Mouse (Mus musculus) hindbrain, embryonic 16.5 days (tissue): ENCODE results near the gene Atp6v1a. TPM values are rescaled to one million over a fixed set of nuclear protein-coding genes. Genes with fewer than 3 reads are reported as not detected.

ENCODE experiments used
- ATAC-seq: fragments of 200-750 bp; cut with Nextera tagmentation; 2 replicates; pipeline ENCODE4 v1.8.0; 2017; ENCODE audit warnings: moderate TSS enrichment, moderate library complexity
- H3K27ac ChIP-seq: fragments of 300-500 bp; sonication (generic); 2 replicates; pipeline ENCODE4 v1.5.1; 2014; ENCODE audit warnings: low read depth, mild to moderate bottlenecking, control low read depth, low read length, moderate library complexity
- H3K27me3 ChIP-seq: fragments of 300-500 bp; sonication (generic); replicated peaks from 2 replicates; pipeline ENCODE4 v1.6.1; 2014; ENCODE audit warnings: low read length; ENCODE audit not compliant: control insufficient read depth, insufficient read depth
- H3K36me3 ChIP-seq: fragments of 300-500 bp; sonication (generic); 2 replicates; pipeline ENCODE4 v1.6.1; 2014; ENCODE audit warnings: mild to moderate bottlenecking, low read length, moderate library complexity, mixed read lengths; ENCODE audit not compliant: control insufficient read depth, insufficient read depth
- H3K4me1 ChIP-seq: fragments of 300-500 bp; sonication (generic); 2 replicates; pipeline ENCODE4 v1.6.1; 2014; ENCODE audit warnings: low read depth, low read length; ENCODE audit not compliant: control insufficient read depth, insufficient read depth
- H3K4me2 ChIP-seq: fragments of 300-500 bp; sonication (generic); 2 replicates; pipeline ENCODE4 v1.6.1; 2014; ENCODE audit warnings: mild to moderate bottlenecking, low read length, control low read depth, moderate library complexity
- H3K4me3 ChIP-seq: fragments of 300-500 bp; sonication (generic); 2 replicates; pipeline ENCODE4 v1.5.1; 2014; ENCODE audit warnings: mild to moderate bottlenecking, low read length, control low read depth, moderate library complexity
- H3K9ac ChIP-seq: fragments of 300-500 bp; sonication (generic); 2 replicates; pipeline ENCODE4 v1.6.1; 2014; ENCODE audit warnings: low read depth, mild to moderate bottlenecking, control low read depth, low read length, moderate library complexity
- H3K9me3 ChIP-seq: fragments of 300-500 bp; sonication (generic); 2 replicates; pipeline ENCODE4 v1.6.1; 2014; ENCODE audit warnings: mild to moderate bottlenecking, low read length, moderate library complexity; ENCODE audit not compliant: control insufficient read depth
- WGBS: fragments of 180-500 bp; shearing (Covaris S2); extraction: QIAGEN DNeasy Blood & Tissue Kit; methylation state at CpG from one replicate; pipeline ENCODE4 v1.1.7; 2014; 5-methylcytosine and 5-hydroxymethylcytosine counted together
- polyA plus RNA-seq: library from polyadenylated mRNA; unstranded; fragments of >200 nt; fragmentation: Nextera tagmentation; extraction: Ambion mirVana; gene quantifications from 2 replicates; pipeline ENCODE4 v1.2.1, GENCODE M21; 2015

Atp6v1a gene
- polyA plus RNA-seq, 1 experiment from 2014 or later, result 155 TPM

GRCm38 (mm10) chr16:44173155-44173941, 33.8 kb upstream of the Atp6v1a start, which contains the start of gene Usf3:
Gene Usf3, plus strand, starts transcription at chr16:44173246.
- H3K9ac ChIP-seq, result peak within 1 kb of the TSS; percentile 98
- no peaks in the 10 kb centered on the region for H3K27me3 ChIP-seq
- H3K36me3 ChIP-seq, result no peaks in the 10 kb centered on the region
- H3K4me1 ChIP-seq, result peaks cover 15% of the 10 kb centered on the region
- peak within 1 kb of the TSS; percentile 75 for H3K4me2 ChIP-seq
- peak within 1 kb of the TSS; percentile 94 for H3K27ac ChIP-seq
- H3K9me3 ChIP-seq, result no peaks in the 10 kb centered on the region
- WGBS, result under 1% methylated on average over 34 of the region's 77 CpGs
- peak; percentile 72 for ATAC-seq
- H3K4me3 ChIP-seq, result peak within 1 kb of the TSS; percentile 96

GRCm38 (mm10) chr16:44172297-44173154, 33.0 kb upstream of the Atp6v1a start:
- peak overlapping the region; percentile 63 for H3K27ac ChIP-seq
- no peaks in the 10 kb centered on the region for H3K9me3 ChIP-seq
- WGBS, result under 1% methylated on average over 26 of the region's 26 CpGs
- peak; percentile 100 for ATAC-seq
- H3K4me1 ChIP-seq, result peaks cover 15% of the 10 kb centered on the region
- peak overlapping the region; percentile 98 for H3K9ac ChIP-seq
- H3K4me3 ChIP-seq, result peak overlapping the region; percentile 96
- no peaks in the 10 kb centered on the region for H3K36me3 ChIP-seq
- peak overlapping the region; percentile 62 for H3K4me2 ChIP-seq
- no peaks in the 10 kb centered on the region for H3K27me3 ChIP-seq

DNA sequence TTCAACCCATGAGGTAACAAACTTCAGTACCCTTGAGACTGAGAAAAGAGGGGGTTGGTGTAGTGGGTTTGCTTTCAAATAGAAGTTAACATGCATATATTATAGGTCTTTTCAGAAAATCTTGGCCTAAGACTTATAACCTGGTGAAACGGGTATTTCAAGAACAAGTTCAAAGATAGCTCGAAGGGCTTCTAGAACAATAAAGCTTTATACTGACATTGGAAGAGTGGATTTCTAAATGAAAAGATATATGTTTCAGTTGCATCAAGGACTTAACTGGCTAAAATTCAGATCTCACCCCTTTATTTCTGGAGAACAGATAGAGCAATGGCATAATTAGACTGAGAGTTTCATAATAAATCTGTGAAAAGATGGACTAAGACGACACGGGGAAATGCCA, 29.5 kb upstream of the Atp6v1a start:
- no peak for ATAC-seq
- no peaks in the 10 kb centered on the region for H3K36me3 ChIP-seq
- H3K9ac ChIP-seq, result no peak overlapping the region
- no peaks in the 10 kb centered on the region for H3K9me3 ChIP-seq
- no peak overlapping the region for H3K4me2 ChIP-seq
- H3K27ac ChIP-seq, result no peak overlapping the region
- no peaks in the 10 kb centered on the region for H3K27me3 ChIP-seq
- peaks cover 5% of the 10 kb centered on the region for H3K4me1 ChIP-seq
- 90% methylated on average over 4 of the region's 4 CpGs for WGBS
- H3K4me3 ChIP-seq, result no peak overlapping the region

DNA sequence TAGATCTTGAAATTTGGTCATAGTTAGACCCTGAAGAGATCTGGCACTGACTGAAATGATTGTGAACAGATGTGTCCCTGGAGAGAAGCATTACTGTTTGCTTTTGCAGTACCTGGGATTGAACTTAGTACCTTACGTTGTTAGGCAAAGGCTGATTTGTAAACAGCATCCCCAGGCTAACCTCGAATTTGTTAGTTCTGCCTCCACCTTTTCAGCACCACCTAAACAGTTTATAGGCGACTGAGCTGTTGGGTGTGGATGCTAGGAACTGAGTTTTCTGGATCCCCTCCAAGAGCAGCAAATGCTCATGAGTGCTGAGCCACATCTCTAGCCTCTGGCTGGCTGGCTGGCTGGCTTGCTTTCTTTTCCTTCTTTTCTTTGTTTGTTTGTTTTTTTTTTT, 25.7 kb upstream of the Atp6v1a start:
- no peak overlapping the region for H3K27ac ChIP-seq
- no peaks in the 10 kb centered on the region for H3K9me3 ChIP-seq
- H3K4me2 ChIP-seq, result no peak overlapping the region
- no peaks in the 10 kb centered on the region for H3K27me3 ChIP-seq
- H3K4me1 ChIP-seq, result no peaks in the 10 kb centered on the region
- H3K9ac ChIP-seq, result no peak overlapping the region
- WGBS, result 55% methylated on average over 3 of the region's 3 CpGs
- no peaks in the 10 kb centered on the region for H3K36me3 ChIP-seq
- no peak for ATAC-seq
- H3K4me3 ChIP-seq, result no peak overlapping the region

- ATAC-seq, result no peak
- Histone ChIP-seq H3K9ac (no peak overlapping the region), H3K27me3 (no peaks in the 10 kb centered on the region), H3K27ac (no peak overlapping the region), H3K4me1 (no peaks in the 10 kb centered on the region), H3K4me2 (no peak overlapping the region), H3K9me3 (no peaks in the 10 kb centered on the region), H3K36me3 (0 out of 2 replicates have a peak, but pooled peaks cover 3% of the 10 kb centered on the region), H3K4me3 (no peak overlapping the region)
- 93% methylated on average over 2 of the region's 2 CpGs for WGBS
Observed at GRCm38 (mm10) chr16:44163831-44164230, 24.3 kb upstream of the Atp6v1a start.

GRCm38 (mm10) chr16:44159325-44159724, 19.8 kb upstream of the Atp6v1a start:
- Histone ChIP-seq H3K4me1 (no peaks in the 10 kb centered on the region), H3K27ac (no peak overlapping the region), H3K36me3 (0 out of 2 replicates have a peak, but pooled peaks cover 5% of the 10 kb centered on the region), H3K4me3 (no peak overlapping the region), H3K27me3 (no peaks in the 10 kb centered on the region), H3K9me3 (no peaks in the 10 kb centered on the region), H3K4me2 (no peak overlapping the region), H3K9ac (no peak overlapping the region)
- WGBS, result 95% methylated on average over 7 of the region's 7 CpGs
- ATAC-seq, result no peak

- H3K9ac ChIP-seq, result no peak overlapping the region
- no peaks in the 10 kb centered on the region for H3K27me3 ChIP-seq
- H3K36me3 ChIP-seq, result 0 out of 2 replicates have a peak, but pooled peaks cover 5% of the 10 kb centered on the region
- no peak overlapping the region for H3K4me2 ChIP-seq
- no peaks in the 10 kb centered on the region for H3K4me1 ChIP-seq
- H3K9me3 ChIP-seq, result no peaks in the 10 kb centered on the region
- WGBS, result 73% methylated on average over 6 of the region's 6 CpGs
- H3K4me3 ChIP-seq, result no peak overlapping the region
- no peak for ATAC-seq
- no peak overlapping the region for H3K27ac ChIP-seq
Observed at GRCm38 (mm10) chr16:44154497-44155057, 15.1 kb upstream of the Atp6v1a start.

DNA sequence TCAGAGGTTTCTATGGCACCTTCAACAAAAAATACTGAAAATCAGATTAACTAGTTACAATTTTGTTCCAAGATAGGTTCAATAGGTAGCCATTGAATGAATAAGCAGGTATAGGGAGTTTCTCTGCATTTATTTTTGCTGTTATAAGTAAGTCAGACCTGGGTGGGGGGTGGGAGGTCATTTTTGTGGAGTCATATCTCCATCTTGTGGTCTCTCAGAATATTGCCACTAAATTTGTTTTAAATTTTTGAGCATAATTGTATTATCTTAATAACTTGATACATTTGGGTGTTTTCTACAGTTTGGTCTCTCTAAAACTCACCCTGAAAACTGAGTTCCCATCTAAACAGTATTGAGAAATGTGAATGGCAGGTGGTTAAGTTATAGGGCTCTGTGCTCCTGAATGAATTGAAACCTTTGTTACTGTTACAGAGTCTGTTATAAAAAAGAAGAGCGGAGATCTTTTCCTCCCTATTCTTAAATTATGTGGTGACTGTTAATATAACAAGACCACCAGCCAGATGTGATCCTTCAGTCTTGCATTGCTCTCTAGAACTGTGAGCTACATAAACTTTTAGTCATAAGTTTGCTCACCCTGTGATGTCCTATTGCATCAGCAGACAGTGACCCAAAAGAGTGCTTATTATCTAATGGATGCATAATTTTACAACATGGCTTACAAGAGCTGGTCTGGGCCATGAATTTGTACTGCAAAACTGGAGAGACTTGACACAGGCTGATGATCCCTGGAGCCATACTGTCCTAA, 9.7 kb upstream of the Atp6v1a start:
- Histone ChIP-seq H3K27me3 (no peaks in the 10 kb centered on the region), H3K4me2 (no peak overlapping the region), H3K36me3 (no peaks in the 10 kb centered on the region), H3K4me1 (no peaks in the 10 kb centered on the region), H3K9ac (no peak overlapping the region), H3K9me3 (no peaks in the 10 kb centered on the region), H3K27ac (no peak overlapping the region), H3K4me3 (no peak overlapping the region)
- WGBS, result 100% methylated on average over 1 of the region's 1 CpGs
- no peak for ATAC-seq
